Mouse (Mus musculus) kidney, adult 2 months (tissue): ENCODE results near the gene Pcnt.

ENCODE experiments used
- CTCF ChIP-seq: fragments of 200-500 bp; conservative IDR thresholded peaks from 2 replicates; pipeline ENCODE4 v1.5.1; 2011; ENCODE audit warnings: low read depth, mild to moderate bottlenecking, control low read depth, low read length, moderate library complexity, mixed read lengths; ENCODE audit not compliant: insufficient read depth, insufficient read length
- POLR2A ChIP-seq: fragments of 200-500 bp; IDR thresholded peaks from one replicate; pipeline ENCODE4 v1.6.1; 2011; ENCODE audit warnings: low read depth, low read length, control low read depth

DNA sequence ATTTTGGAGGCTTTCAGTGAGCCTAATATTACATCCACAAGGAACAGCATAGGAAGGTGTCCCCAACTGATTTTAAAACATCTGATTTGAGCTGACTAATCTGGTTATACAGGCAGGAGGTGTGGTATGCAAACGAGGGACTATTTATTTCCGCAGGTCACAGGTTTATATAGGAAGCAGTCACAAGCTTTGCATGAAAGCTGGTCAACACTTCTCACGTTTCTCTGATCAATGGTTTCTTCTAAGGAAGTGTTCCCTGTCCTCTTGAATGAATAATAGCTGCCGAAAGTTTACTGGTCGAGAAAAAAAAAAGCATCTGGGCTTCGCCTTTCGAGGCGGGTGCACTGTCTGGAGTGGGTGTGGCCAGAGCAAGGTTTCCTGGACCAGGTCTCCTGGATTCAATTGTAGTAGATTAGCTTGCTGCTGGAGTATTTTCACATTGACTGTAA is 96.5 kb downstream of the Pcnt start:
- TF ChIP-seq CTCF: no peak
- TF ChIP-seq POLR2A: no peak
